Mouse (Mus musculus) heart, adult 2 months (tissue): ENCODE data around the gene Fam228a. TPM values are rescaled to one million over a fixed set of nuclear protein-coding genes. Genes with fewer than 3 reads are reported as not detected.
A peak's percentile ranks its signal among the peaks of the same experiment; 100 is the strongest.
"Not testable (repeated sequence)": the region's sequence is repeated elsewhere in the genome, so short reads cannot be mapped to it uniquely, and the experiment has no call there.

ENCODE experiments used
- DNase-seq, 2 experiments: peaks; one replicate each; pipeline ENCODE4 v3.0.0; 2021
- H3K27ac ChIP-seq: fragments of 200-600 bp; 2 replicates; pipeline ENCODE4 v1.8.1; 2022
- H3K27me3 ChIP-seq: fragments of 200-500 bp; 2 replicates; pipeline ENCODE4 v1.6.1; 2012; ENCODE audit warnings: mild to moderate bottlenecking, low read length, inconsistent platforms, mixed read lengths; ENCODE audit not compliant: control insufficient read depth, insufficient read depth
- H3K36me3 ChIP-seq: fragments of 200-500 bp; 2 replicates; pipeline ENCODE4 v1.6.1; 2012; ENCODE audit warnings: low read length, inconsistent platforms; ENCODE audit not compliant: control insufficient read depth, insufficient read depth
- H3K4me1 ChIP-seq: fragments of 200-500 bp; 2 replicates; pipeline ENCODE4 v1.6.1; 2011; ENCODE audit warnings: low read length; ENCODE audit not compliant: control insufficient read depth, insufficient read depth
- H3K4me3 ChIP-seq: fragments of 200-600 bp; 2 replicates; pipeline ENCODE4 v1.8.1; 2022
- H3K79me2 ChIP-seq: fragments of 200-500 bp; replicated peaks from 2 replicates; pipeline ENCODE4 v1.6.1; 2012; ENCODE audit warnings: mild to moderate bottlenecking, inconsistent platforms, low read length, moderate library complexity, mixed read lengths; ENCODE audit not compliant: control insufficient read depth, insufficient read depth
- H3K9ac ChIP-seq: fragments of 200-500 bp; 2 replicates; pipeline ENCODE4 v1.6.1; 2012; ENCODE audit warnings: low read depth, mild to moderate bottlenecking, control low read depth, inconsistent platforms, low read length, mixed read lengths
- CTCF ChIP-seq: fragments of 200-600 bp; IDR thresholded peaks from 2 replicates; pipeline ENCODE4 v1.8.1; 2022; ENCODE audit warnings: antibody characterized with exemption, mild to moderate bottlenecking, moderate library complexity
- EP300 ChIP-seq: fragments of 200-500 bp; IDR thresholded peaks from 2 replicates; pipeline ENCODE4 v1.6.1; 2011; ENCODE audit warnings: low read depth, low read length, control low read depth; ENCODE audit not compliant: insufficient read depth
- POLR2A ChIP-seq: fragments of 200-500 bp; IDR thresholded peaks from 2 replicates; pipeline ENCODE4 v1.6.1; 2011; ENCODE audit warnings: mild to moderate bottlenecking, low read depth, low read length, control low read depth; ENCODE audit not compliant: insufficient read depth
- WGBS: fragments of 180-500 bp; shearing (Covaris S2); methylation state at CpG from one replicate; pipeline ENCODE4 v1.1.7; 2018; 5-methylcytosine and 5-hydroxymethylcytosine counted together
- intact Hi-C: fragments of 180-260 bp; cut with DNase I; formaldehyde crosslinking; loops from one replicate; pipeline ENCODE4 v1.15.1; 2025
- polyA plus RNA-seq: library from polyadenylated mRNA; depleted of rRNA; stranded (reverse); fragments of >200 nt; gene quantifications from 2 replicates; pipeline ENCODE4 v1.2.3, GENCODE M21; 2012
- total RNA-seq, 2 experiments: library from RNA; stranded (reverse); gene quantifications; 2 replicates each; pipeline ENCODE4 v1.2.3; 2021

Gene Fam228a
- total and polyA plus RNA-seq, 3 experiments, result 0.06 TPM; not detected in 2

DNA sequence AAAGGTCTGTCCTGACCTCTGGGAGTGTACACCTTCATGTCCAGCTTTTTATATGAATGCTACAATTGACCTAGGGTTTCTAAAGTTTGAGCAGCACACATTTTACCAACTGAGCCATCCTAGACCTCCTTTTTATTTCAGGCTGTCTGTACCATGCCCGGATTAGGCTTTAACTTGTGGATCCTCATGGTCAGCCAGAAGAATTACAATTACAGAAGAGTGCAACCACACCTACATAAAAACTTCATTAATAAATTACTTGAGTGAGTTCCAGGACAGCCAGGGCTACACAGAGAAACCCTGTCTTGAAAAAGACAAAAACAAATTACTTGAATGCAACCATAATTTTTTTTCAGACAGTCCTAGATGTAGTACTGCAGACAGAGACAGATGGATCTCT is 18.8 kb upstream of the Fam228a start:
- Histone ChIP-seq H3K36me3 (no peaks in the 10 kb centered on the region), H3K9ac (no peak overlapping the region), H3K27ac (no peak overlapping the region), H3K27me3 (no peaks in the 10 kb centered on the region), H3K4me1 (no peaks in the 10 kb centered on the region), H3K4me3 (no peak overlapping the region), H3K79me2 (no peaks in the 10 kb centered on the region)
- 80% methylated on average over 1 of the region's 1 CpGs for WGBS
- TF ChIP-seq EP300 (no peak), CTCF (no peak), POLR2A (no peak)
- intact Hi-C loops, result no loop called here
- no peak for DNase-seq

DNA sequence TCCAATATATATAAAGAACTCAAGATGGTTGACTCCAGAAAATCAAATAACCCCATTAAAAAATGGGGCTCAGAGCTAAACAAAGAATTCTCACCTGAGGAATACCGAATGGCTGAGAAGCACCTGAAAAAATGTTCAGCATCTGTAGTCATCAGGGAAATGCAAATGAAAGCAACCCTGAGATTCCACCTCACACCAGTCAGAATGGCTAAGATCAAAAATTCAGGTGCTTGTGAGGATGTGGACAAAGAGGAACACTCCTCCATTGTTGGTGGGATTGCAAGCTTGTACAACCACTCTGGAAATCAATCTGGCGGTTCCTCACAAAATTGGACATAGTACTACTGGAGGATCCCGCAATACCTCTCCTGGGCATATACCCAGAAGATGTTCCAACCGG is 16.2 kb upstream of the Fam228a start:
- H3K27ac ChIP-seq, H3K79me2 ChIP-seq, H3K4me1 ChIP-seq, H3K36me3 ChIP-seq, DNase-seq, H3K4me3 ChIP-seq, H3K9ac ChIP-seq, H3K27me3 ChIP-seq, intact Hi-C loops: not testable (repeated sequence)
- WGBS, result 90% methylated on average over 4 of the region's 4 CpGs

DNA sequence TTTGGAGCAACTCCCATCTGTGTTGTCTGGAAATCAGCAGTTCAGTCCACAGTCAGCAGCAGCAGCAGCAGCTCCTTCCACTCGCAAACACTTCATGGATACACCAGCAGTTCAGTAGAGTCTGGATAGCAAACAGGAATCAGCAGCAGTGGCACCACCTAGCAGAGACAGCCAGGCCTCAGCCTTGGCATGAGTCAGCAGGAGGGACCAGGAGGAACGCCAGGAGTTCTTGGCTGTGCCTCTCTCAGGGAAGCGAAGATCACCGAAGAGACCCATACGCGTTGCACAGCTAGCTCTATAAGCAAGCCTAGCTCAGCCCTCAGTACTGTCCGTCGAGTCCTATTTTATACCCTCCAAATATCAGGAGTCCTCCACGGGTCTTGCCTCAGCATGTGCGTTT is 6.3 kb upstream of the Fam228a start:
- Histone ChIP-seq H3K27ac (no peak overlapping the region), H3K27me3 (no peaks in the 10 kb centered on the region), H3K4me1 (no peaks in the 10 kb centered on the region)

DNA sequence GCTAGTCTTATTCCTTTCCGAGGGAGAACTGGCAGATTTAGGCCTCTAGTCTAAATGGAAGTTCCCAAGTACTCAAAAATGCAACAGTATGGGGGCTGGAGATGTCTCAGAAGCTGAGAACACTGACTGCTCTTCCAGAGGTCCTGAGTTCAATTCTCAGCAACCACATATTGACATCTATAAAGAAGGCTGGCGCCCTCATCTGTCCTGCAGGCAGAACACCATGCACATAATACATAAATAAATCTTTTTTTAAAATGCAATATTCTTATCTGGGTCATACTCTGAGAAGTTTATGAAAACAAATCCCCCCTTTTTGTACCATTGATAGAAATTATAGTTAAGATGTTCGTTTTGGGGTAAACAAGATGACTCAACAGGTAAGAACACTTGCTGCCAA is 4.0 kb upstream of the Fam228a start:
- Histone ChIP-seq H3K79me2 (no peaks in the 10 kb centered on the region), H3K27ac (no peak overlapping the region), H3K9ac (no peak overlapping the region), H3K4me1 (no peaks in the 10 kb centered on the region), H3K4me3 (no peak overlapping the region), H3K27me3 (no peaks in the 10 kb centered on the region), H3K36me3 (no peaks in the 10 kb centered on the region)
- peak; percentile 31; the same call in 1 of the 2 replicates for TF ChIP-seq CTCF
- TF ChIP-seq EP300, result no peak
- TF ChIP-seq POLR2A, result no peak
- intact Hi-C loops, result no loop called here
- DNase-seq, result no peak
- WGBS, result 86% methylated on average over 3 of the region's 3 CpGs

More for the DNA sequence above, 6.3 kb upstream of the Fam228a start:
- peak; percentile 38 to 52 for DNase-seq
- WGBS, result 70% methylated on average over 10 of the region's 10 CpGs
- H3K4me3 ChIP-seq, result no peak overlapping the region
- no peaks in the 10 kb centered on the region for H3K79me2 ChIP-seq
- intact Hi-C loops, result no loop called here
- no peaks in the 10 kb centered on the region for H3K36me3 ChIP-seq
- H3K9ac ChIP-seq, result no peak overlapping the region
- no peak for TF ChIP-seq CTCF
- no peak for TF ChIP-seq POLR2A
- TF ChIP-seq EP300, result no peak

DNA sequence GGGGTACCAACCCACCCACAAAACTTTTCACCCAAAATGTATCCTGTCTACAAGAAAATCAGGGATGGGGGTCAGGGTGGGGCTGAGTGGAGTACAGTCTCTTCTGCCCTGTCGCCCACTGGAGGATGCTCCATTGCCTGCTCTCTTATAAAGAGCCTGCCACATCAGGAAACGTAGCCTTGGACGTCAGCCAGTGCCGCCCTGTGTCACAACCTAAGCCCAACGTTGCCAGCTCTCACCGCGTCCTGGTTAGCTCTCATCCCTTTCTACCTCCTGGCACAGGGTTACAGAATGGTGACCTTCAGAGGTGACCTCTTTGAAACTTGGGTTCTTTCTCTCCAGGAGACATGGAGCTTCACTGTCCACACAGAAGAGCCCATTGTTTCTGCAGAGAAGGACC is 2.6 kb upstream of the Fam228a start:
- DNase-seq, result peak; percentile 24 to 36
- Histone ChIP-seq H3K4me1 (no peaks in the 10 kb centered on the region), H3K4me3 (no peak overlapping the region), H3K27me3 (no peaks in the 10 kb centered on the region), H3K27ac (no peak overlapping the region), H3K79me2 (no peaks in the 10 kb centered on the region), H3K36me3 (no peaks in the 10 kb centered on the region), H3K9ac (no peak overlapping the region)
- intact Hi-C loops, result no loop called here
- 43% methylated on average over 7 of the region's 7 CpGs for WGBS
- TF ChIP-seq EP300, result no peak

DNA sequence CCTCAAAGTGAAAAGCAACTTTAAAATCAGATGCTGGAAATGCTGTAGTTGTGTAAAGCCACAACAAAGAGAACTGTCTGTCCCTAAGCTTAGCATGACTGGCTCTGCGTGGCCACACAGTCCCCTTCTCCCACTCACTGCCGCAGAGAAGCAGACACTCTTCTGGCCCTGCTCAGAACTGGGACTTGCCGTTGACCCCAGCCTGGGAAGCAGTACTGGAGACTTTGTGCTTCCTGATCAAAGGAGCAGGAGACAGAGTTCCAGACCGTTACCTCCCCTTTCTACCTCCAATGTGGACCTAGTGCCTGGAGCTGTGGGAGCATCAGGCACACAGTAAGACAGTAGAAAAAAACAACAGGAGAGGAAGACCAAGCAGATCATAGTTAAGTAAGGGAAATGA is 5.9 kb downstream of the Fam228a start:
- 61% methylated on average over 4 of the region's 4 CpGs for whole genome bisulfite sequencing
- DNase-seq, result no peak
- intact Hi-C loops, result no loop called here

More for the DNA sequence above, 5.9 kb downstream of the Fam228a start:
- H3K4me3 ChIP-seq, result no peak overlapping the region
- no peak overlapping the region for H3K9ac ChIP-seq
- H3K4me1 ChIP-seq, result no peaks in the 10 kb centered on the region
- H3K36me3 ChIP-seq, result no peaks in the 10 kb centered on the region
- no peak for TF ChIP-seq EP300
- no peak for TF ChIP-seq POLR2A
- no peak for TF ChIP-seq CTCF
- no peaks in the 10 kb centered on the region for H3K27me3 ChIP-seq
- no peak overlapping the region for H3K27ac ChIP-seq
- no peaks in the 10 kb centered on the region for H3K79me2 ChIP-seq
